Mouse (Mus musculus) heart, adult 2 months (tissue): ENCODE results near the gene Olfr1302.

Source experiments
- CTCF ChIP-seq: fragments of 200-600 bp; IDR thresholded peaks from 2 replicates; pipeline ENCODE4 v1.8.1; 2022; ENCODE audit warnings: antibody characterized with exemption, mild to moderate bottlenecking, moderate library complexity
- EP300 ChIP-seq: fragments of 200-500 bp; IDR thresholded peaks from 2 replicates; pipeline ENCODE4 v1.6.1; 2011; ENCODE audit warnings: low read depth, low read length, control low read depth; ENCODE audit not compliant: insufficient read depth

GRCm38 (mm10) chr2:111820240-111820639 lies 43.0 kb downstream of the Olfr1302 start, which contains the start of gene Olfr1303:
- TF ChIP-seq CTCF (no peak), EP300 (no peak)
